Mouse (Mus musculus) embryonic facial prominence, embryonic 10.5 days (tissue): ENCODE data around the gene Lrrtm4. TPM values are rescaled to one million over a fixed set of nuclear protein-coding genes. Genes with fewer than 3 reads are reported as not detected.

ENCODE experiments used
- DNase-seq: peaks from one replicate; pipeline ENCODE4 v3.0.0-alpha.2; 2017; ENCODE audit warnings: low spot score
- H3K27ac ChIP-seq: fragments of 300-500 bp; sonication (generic); replicated peaks from 2 replicates; pipeline ENCODE4 v1.5.1; 2016; ENCODE audit warnings: mild to moderate bottlenecking
- H3K27me3 ChIP-seq: fragments of 300-500 bp; sonication (generic); replicated peaks from 2 replicates; pipeline ENCODE4 v1.6.1; 2016; ENCODE audit warnings: low read depth, mild to moderate bottlenecking; ENCODE audit not compliant: poor library complexity, severe bottlenecking
- H3K36me3 ChIP-seq: fragments of 300-500 bp; sonication (generic); replicated peaks from 2 replicates; pipeline ENCODE4 v1.6.1; 2016; ENCODE audit warnings: mild to moderate bottlenecking, moderate library complexity
- H3K4me1 ChIP-seq: fragments of 300-500 bp; sonication (generic); 2 replicates; pipeline ENCODE4 v1.6.1; 2016
- H3K4me3 ChIP-seq: fragments of 300-500 bp; sonication (generic); 2 replicates; pipeline ENCODE4 v1.5.1; 2016; ENCODE audit warnings: mild to moderate bottlenecking, moderate library complexity
- H3K9me3 ChIP-seq: fragments of 300-500 bp; sonication (generic); 2 replicates; pipeline ENCODE4 v1.6.1; 2016; ENCODE audit warnings: mild to moderate bottlenecking
- WGBS: fragments of 180-500 bp; shearing (Covaris S2); methylation state at CpG from one replicate; pipeline ENCODE4 v1.1.7; 2016; 5-methylcytosine and 5-hydroxymethylcytosine counted together
- polyA plus RNA-seq: library from polyadenylated mRNA; unstranded; fragments of >200 nt; fragmentation: Nextera tagmentation; extraction: Ambion mirVana; gene quantifications from 2 replicates; pipeline ENCODE4 v1.2.1, GENCODE M21; 2016

Lrrtm4 gene
- polyA plus RNA-seq, 1 experiment from 2014 or later: 0.75 TPM

- WGBS: 64% methylated on average over 6 of the region's 6 CpGs
- no peak for DNase-seq
- H3K4me1 ChIP-seq: no peaks in the 10 kb centered on the region
- no peak overlapping the region for H3K4me3 ChIP-seq
- no peaks in the 10 kb centered on the region for H3K36me3 ChIP-seq
- no peaks in the 10 kb centered on the region for H3K9me3 ChIP-seq
- no peak overlapping the region for H3K27ac ChIP-seq
- H3K27me3 ChIP-seq: no peaks in the 10 kb centered on the region
Observed at GRCm38 (mm10) chr6:80185489-80186113, 166.9 kb downstream of the Lrrtm4 start.

- no peak for DNase-seq
- WGBS: 59% methylated on average over 1 of the region's 1 CpGs
- Histone ChIP-seq H3K27ac (no peak overlapping the region), H3K36me3 (no peaks in the 10 kb centered on the region), H3K9me3 (no peaks in the 10 kb centered on the region), H3K4me3 (no peak overlapping the region), H3K4me1 (no peaks in the 10 kb centered on the region), H3K27me3 (no peaks in the 10 kb centered on the region)
Observed at GRCm38 (mm10) chr6:80186791-80187190, 168.1 kb downstream of the Lrrtm4 start.

- 0 out of 2 replicates have a peak, but pooled peaks cover 2% of the 10 kb centered on the region for H3K9me3 ChIP-seq
- 63% methylated on average over 2 of the region's 2 CpGs for WGBS
Observed at GRCm38 (mm10) chr6:80209476-80209875, 190.8 kb downstream of the Lrrtm4 start.

GRCm38 (mm10) chr6:80210281-80210680, 191.6 kb downstream of the Lrrtm4 start:
- 94% methylated on average over 5 of the region's 5 CpGs for WGBS
- H3K27ac ChIP-seq: no peak overlapping the region
- H3K4me1 ChIP-seq: no peaks in the 10 kb centered on the region
- H3K4me3 ChIP-seq: no peak overlapping the region
- H3K36me3 ChIP-seq: no peaks in the 10 kb centered on the region
- 0 out of 2 replicates have a peak, but pooled peaks cover 2% of the 10 kb centered on the region for H3K9me3 ChIP-seq
- no peaks in the 10 kb centered on the region for H3K27me3 ChIP-seq
- no peak for DNase-seq

More at GRCm38 (mm10) chr6:80209476-80209875, 190.8 kb downstream of the Lrrtm4 start:
- no peak for DNase-seq
- Histone ChIP-seq H3K27ac (no peak overlapping the region), H3K4me1 (no peaks in the 10 kb centered on the region), H3K36me3 (no peaks in the 10 kb centered on the region), H3K4me3 (no peak overlapping the region), H3K27me3 (no peaks in the 10 kb centered on the region)

GRCm38 (mm10) chr6:80261595-80261994, 242.9 kb downstream of the Lrrtm4 start:
- no peak overlapping the region for H3K4me3 ChIP-seq
- H3K4me1 ChIP-seq: no peaks in the 10 kb centered on the region
- no peaks in the 10 kb centered on the region for H3K9me3 ChIP-seq
- H3K27ac ChIP-seq: no peak overlapping the region
- no peaks in the 10 kb centered on the region for H3K27me3 ChIP-seq
- DNase-seq: no peak
- no peaks in the 10 kb centered on the region for H3K36me3 ChIP-seq
- WGBS: 87% methylated on average over 1 of the region's 1 CpGs

GRCm38 (mm10) chr6:80263972-80264371, 245.3 kb downstream of the Lrrtm4 start:
- Histone ChIP-seq H3K27ac (no peak overlapping the region), H3K4me1 (no peaks in the 10 kb centered on the region), H3K9me3 (no peaks in the 10 kb centered on the region), H3K4me3 (no peak overlapping the region), H3K27me3 (no peaks in the 10 kb centered on the region), H3K36me3 (no peaks in the 10 kb centered on the region)
- 47% methylated on average over 4 of the region's 4 CpGs for WGBS
- no peak for DNase-seq

- Histone ChIP-seq H3K4me1 (no peaks in the 10 kb centered on the region), H3K36me3 (no peaks in the 10 kb centered on the region), H3K27me3 (no peaks in the 10 kb centered on the region), H3K9me3 (no peaks in the 10 kb centered on the region), H3K27ac (no peak overlapping the region), H3K4me3 (no peak overlapping the region)
- no peak for DNase-seq
Observed at GRCm38 (mm10) chr6:80264584-80264983, 245.9 kb downstream of the Lrrtm4 start.

GRCm38 (mm10) chr6:80265746-80266145, 247.1 kb downstream of the Lrrtm4 start:
- DNase-seq: no peak
- 74% methylated on average over 3 of the region's 3 CpGs for WGBS
- Histone ChIP-seq H3K36me3 (no peaks in the 10 kb centered on the region), H3K4me1 (no peaks in the 10 kb centered on the region), H3K9me3 (no peaks in the 10 kb centered on the region), H3K27me3 (no peaks in the 10 kb centered on the region), H3K27ac (no peak overlapping the region), H3K4me3 (no peak overlapping the region)

GRCm38 (mm10) chr6:80286968-80287367, 268.3 kb downstream of the Lrrtm4 start:
- WGBS: 92% methylated on average over 1 of the region's 1 CpGs
- H3K27ac ChIP-seq: no peak overlapping the region
- H3K9me3 ChIP-seq: no peaks in the 10 kb centered on the region
- no peaks in the 10 kb centered on the region for H3K4me1 ChIP-seq
- H3K36me3 ChIP-seq: no peaks in the 10 kb centered on the region
- H3K27me3 ChIP-seq: no peaks in the 10 kb centered on the region
- no peak overlapping the region for H3K4me3 ChIP-seq
- DNase-seq: no peak

- H3K4me1 ChIP-seq: no peaks in the 10 kb centered on the region
- DNase-seq: no peak
- no peaks in the 10 kb centered on the region for H3K9me3 ChIP-seq
- no peaks in the 10 kb centered on the region for H3K27me3 ChIP-seq
- H3K27ac ChIP-seq: no peak overlapping the region
- no peaks in the 10 kb centered on the region for H3K36me3 ChIP-seq
- no peak overlapping the region for H3K4me3 ChIP-seq
Observed at GRCm38 (mm10) chr6:80301871-80302270, 283.2 kb downstream of the Lrrtm4 start.

- no peaks in the 10 kb centered on the region for H3K36me3 ChIP-seq
- H3K4me1 ChIP-seq: no peaks in the 10 kb centered on the region
- 94% methylated on average over 1 of the region's 1 CpGs for WGBS
- no peaks in the 10 kb centered on the region for H3K27me3 ChIP-seq
- DNase-seq: no peak
- no peaks in the 10 kb centered on the region for H3K9me3 ChIP-seq
- no peak overlapping the region for H3K4me3 ChIP-seq
- H3K27ac ChIP-seq: no peak overlapping the region
Observed at GRCm38 (mm10) chr6:80303568-80303967, 284.9 kb downstream of the Lrrtm4 start.

- no peak overlapping the region for H3K27ac ChIP-seq
- no peak overlapping the region for H3K4me3 ChIP-seq
- no peaks in the 10 kb centered on the region for H3K27me3 ChIP-seq
- no peaks in the 10 kb centered on the region for H3K9me3 ChIP-seq
- 89% methylated on average over 3 of the region's 3 CpGs for WGBS
- no peak for DNase-seq
- no peaks in the 10 kb centered on the region for H3K36me3 ChIP-seq
- no peaks in the 10 kb centered on the region for H3K4me1 ChIP-seq
Observed at GRCm38 (mm10) chr6:80328391-80328790, 309.7 kb downstream of the Lrrtm4 start.

GRCm38 (mm10) chr6:80331751-80332150, 313.1 kb downstream of the Lrrtm4 start:
- H3K27me3 ChIP-seq: no peaks in the 10 kb centered on the region
- H3K27ac ChIP-seq: no peak overlapping the region
- H3K4me1 ChIP-seq: no peaks in the 10 kb centered on the region
- no peaks in the 10 kb centered on the region for H3K9me3 ChIP-seq
- no peak for DNase-seq
- no peaks in the 10 kb centered on the region for H3K36me3 ChIP-seq
- 87% methylated on average over 3 of the region's 3 CpGs for WGBS
- no peak overlapping the region for H3K4me3 ChIP-seq
